Mouse (Mus musculus): ENCODE results near the gene Ms4a8a. TPM values are rescaled to one million over a fixed set of nuclear protein-coding genes. Genes with fewer than 3 reads are reported as not detected.
"Not testable (repeated sequence)": the region's sequence is repeated elsewhere in the genome, so short reads cannot be mapped to it uniquely, and the experiment has no call there.

Ms4a8a gene
- polyA plus RNA-seq (2016; fragmentation: Nextera tagmentation; extraction: Ambion mirVana) = not detected in 2 replicates

DNA sequence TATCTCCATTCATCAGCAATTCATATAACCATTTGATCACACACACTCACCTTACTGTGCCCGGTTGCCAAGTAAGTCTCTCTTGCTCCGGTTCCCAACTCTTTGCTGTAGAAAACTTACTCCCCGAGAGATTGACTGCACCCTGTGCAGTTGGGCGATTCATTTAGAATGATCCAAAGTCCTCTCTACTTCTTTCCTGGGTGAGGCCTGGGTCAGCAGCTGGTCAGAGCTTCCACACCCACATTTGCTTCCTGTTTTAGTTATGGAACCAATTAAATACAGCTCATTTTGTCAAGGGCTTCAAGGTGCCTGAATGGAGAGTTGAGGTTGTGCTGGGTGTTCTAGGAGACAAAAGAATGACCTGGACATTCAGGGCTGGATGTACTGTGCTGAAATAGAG lies at the start of gene Ms4a8a:
TSS of gene Ms4a8a (minus strand) at position 169 of the 400 bp plus-strand sequence.
- Histone ChIP-seq H3K4me1 (no peaks in the 10 kb centered on the region), H3K4me3 (no peak within 1 kb of the TSS), H3K9me3 (replicated peaks) (no peaks in the 10 kb centered on the region), H3K27ac (replicated peaks) (no peak within 1 kb of the TSS), H3K36me3 (no peaks in the 10 kb centered on the region), H3K27me3 (ENCODE audit: low read depth, poor library complexity, severe bottlenecking) (no peaks in the 10 kb centered on the region)
- WGBS = 83% methylated on average over 4 of the region's 4 CpGs
- DNase-seq (ENCODE audit: low spot score) = no peak

DNA sequence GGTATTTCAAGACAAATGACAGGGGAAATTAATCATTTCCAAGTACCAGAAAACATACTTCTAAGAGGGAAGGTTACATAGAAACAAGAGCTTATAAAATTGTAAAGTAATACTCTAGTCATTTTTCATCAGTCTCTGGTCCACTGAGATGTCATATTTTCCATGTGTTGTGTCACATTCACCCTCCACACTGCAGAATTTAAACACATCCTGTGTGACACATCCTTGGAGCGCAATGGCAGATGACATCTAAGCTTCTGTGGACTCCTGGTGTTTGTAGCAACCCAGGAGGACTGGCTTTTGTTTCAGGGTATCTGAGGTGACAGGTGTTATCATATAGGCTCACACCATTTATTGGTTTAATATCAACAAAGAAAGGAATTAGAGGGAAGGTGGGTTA lies 48.8 kb upstream of the Ms4a8a start:
- WGBS = 91% methylated on average over 1 of the region's 1 CpGs
- Histone ChIP-seq H3K36me3 (no peaks in the 10 kb centered on the region), H3K27me3 (ENCODE audit: low read depth, poor library complexity, severe bottlenecking) (no peaks in the 10 kb centered on the region), H3K27ac (replicated peaks) (no peak overlapping the region), H3K4me1 (no peaks in the 10 kb centered on the region), H3K4me3 (no peak overlapping the region), H3K9me3 (replicated peaks) (peaks cover 3% of the 10 kb centered on the region)
- DNase-seq (ENCODE audit: low spot score) = no peak

DNA sequence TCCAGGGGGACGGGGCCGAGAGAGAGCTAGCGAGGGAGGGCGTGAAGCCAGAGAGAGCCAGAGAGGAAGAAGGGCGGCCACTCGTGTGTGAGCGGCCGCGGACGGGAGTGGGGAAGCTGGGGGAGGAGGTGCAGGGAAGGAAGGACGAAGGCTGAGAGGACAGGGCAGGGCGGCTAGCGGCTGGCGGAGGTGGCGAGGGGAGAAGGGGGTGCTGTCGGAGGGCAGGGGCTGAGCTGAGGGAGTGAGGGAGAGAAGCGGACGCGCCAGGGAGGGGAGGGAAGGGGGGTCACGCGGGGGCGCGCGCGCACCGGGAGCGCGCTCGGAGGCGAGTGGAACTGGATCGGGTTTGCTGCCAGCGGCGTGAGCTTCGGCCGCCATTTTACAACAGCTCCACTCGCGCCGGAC lies 40.1 kb upstream of the Ms4a8a start:
- not testable (repeated sequence) for H3K36me3 ChIP-seq; H3K4me1 ChIP-seq; H3K27me3 ChIP-seq (ENCODE audit: low read depth, poor library complexity, severe bottlenecking)
- Histone ChIP-seq H3K9me3 (replicated peaks) (peaks cover 11% of the 10 kb centered on the region), H3K27ac (replicated peaks) (peak overlapping the region; percentile 74), H3K4me3 (peak overlapping the region; percentile 50)
- peak; percentile 41 for DNase-seq (ENCODE audit: low spot score)
- 4% methylated on average over 18 of the region's 38 CpGs for WGBS

DNA sequence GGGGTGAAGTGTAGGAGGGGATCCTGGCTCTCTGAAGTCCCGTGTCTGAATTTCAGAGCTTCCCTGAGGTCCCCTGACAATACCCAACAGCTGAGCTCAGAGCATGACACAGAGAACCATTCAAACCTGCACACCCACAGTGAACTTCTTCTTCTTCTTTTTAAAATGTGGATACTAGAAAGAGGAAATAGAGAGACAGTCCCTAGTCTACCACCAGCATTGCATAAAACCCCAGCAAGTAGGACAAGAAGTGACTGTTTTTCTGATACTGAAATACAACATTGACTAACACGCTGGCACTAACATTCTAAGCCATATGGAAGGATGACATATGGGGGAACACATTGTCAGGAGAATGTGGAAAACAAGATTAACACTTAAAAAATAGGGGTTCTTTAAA lies 38.4 kb upstream of the Ms4a8a start:
- H3K4me1 ChIP-seq = no peaks in the 10 kb centered on the region
- peaks cover 4% of the 10 kb centered on the region; the same call in 1 of the 2 replicates for H3K9me3 ChIP-seq (replicated peaks)
- no peak for DNase-seq (ENCODE audit: low spot score)
- no peak overlapping the region for H3K4me3 ChIP-seq
- H3K27ac ChIP-seq (replicated peaks) = no peak overlapping the region
- H3K27me3 ChIP-seq (ENCODE audit: low read depth, poor library complexity, severe bottlenecking) = peaks cover 8% of the 10 kb centered on the region
- 83% methylated on average over 2 of the region's 2 CpGs for WGBS
- H3K36me3 ChIP-seq = no peaks in the 10 kb centered on the region

DNA sequence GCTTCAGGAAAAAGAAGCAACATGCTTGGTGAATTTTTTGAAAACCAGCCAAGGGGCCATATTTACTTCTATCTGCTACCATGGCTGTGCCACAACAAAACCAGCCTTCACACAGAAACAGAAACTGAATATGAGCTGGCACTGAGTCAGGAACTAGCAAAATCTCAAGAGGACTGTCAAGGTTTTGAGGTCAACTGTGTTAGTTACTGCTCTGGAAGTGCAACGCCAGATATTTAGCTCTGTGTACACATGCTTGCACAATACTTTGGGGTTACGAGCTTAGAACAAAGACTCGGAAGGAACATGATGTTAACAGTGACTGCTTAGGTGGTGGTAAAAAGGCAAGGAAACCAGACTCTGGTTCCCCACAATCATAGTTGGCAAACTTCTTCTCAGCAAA lies 26.8 kb upstream of the Ms4a8a start:
- DNase-seq (ENCODE audit: low spot score) = no peak
- WGBS = 90% methylated on average over 3 of the region's 3 CpGs
- H3K27ac ChIP-seq (replicated peaks) = no peak overlapping the region
- H3K4me3 ChIP-seq = no peak overlapping the region
- H3K36me3 ChIP-seq = no peaks in the 10 kb centered on the region
- H3K4me1 ChIP-seq = no peaks in the 10 kb centered on the region
- H3K27me3 ChIP-seq (ENCODE audit: low read depth, poor library complexity, severe bottlenecking) = no peaks in the 10 kb centered on the region
- no peaks in the 10 kb centered on the region for H3K9me3 ChIP-seq (replicated peaks)

DNA sequence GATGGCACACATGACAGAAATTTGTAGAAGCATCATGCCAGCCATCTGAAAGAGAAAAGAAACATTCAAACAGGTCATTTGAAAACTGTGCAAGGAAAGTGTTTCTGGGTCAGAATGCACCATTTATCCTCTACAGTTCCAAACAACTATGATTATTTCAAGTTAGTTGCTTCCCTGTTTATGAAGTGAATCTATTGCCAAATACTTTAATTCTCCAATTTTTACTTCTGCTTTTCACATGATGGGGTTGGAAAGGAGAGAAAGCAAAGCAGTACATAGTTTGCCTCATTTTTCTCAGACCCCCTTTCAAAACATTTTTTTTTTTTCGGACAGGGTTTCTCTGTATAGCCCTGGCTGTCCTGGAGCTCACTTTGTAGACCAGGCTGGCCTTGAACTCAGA lies 21.0 kb upstream of the Ms4a8a start:
- no peak overlapping the region for H3K27ac ChIP-seq (replicated peaks)
- WGBS = 93% methylated on average over 1 of the region's 1 CpGs
- H3K4me3 ChIP-seq = no peak overlapping the region
- H3K9me3 ChIP-seq (replicated peaks) = no peaks in the 10 kb centered on the region
- no peaks in the 10 kb centered on the region for H3K27me3 ChIP-seq (ENCODE audit: low read depth, poor library complexity, severe bottlenecking)
- no peaks in the 10 kb centered on the region for H3K4me1 ChIP-seq
- DNase-seq (ENCODE audit: low spot score) = no peak
- no peaks in the 10 kb centered on the region for H3K36me3 ChIP-seq

DNA sequence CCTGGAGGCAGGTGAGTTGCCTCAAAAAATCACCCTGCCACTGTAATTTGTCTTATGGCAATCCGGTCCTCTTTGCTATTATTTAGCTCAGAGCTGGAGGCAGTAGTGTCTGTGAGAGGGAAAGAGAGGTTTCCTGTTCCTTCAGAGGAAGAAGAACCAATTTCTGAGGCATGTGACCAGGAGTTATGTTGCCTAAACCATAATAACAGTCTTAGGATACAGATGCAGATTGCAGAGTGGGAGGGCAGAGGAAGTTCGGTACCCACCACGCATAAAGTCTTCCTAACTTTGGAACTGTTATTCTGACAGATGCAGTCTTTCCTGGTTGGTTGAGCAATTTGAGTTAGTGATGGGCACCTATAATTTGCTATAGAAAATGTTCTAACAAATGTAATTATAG lies 17.5 kb upstream of the Ms4a8a start:
- H3K27me3 ChIP-seq (ENCODE audit: low read depth, poor library complexity, severe bottlenecking) = peaks cover 8% of the 10 kb centered on the region
- no peaks in the 10 kb centered on the region for H3K4me1 ChIP-seq
- 80% methylated on average over 3 of the region's 3 CpGs for WGBS

DNA sequence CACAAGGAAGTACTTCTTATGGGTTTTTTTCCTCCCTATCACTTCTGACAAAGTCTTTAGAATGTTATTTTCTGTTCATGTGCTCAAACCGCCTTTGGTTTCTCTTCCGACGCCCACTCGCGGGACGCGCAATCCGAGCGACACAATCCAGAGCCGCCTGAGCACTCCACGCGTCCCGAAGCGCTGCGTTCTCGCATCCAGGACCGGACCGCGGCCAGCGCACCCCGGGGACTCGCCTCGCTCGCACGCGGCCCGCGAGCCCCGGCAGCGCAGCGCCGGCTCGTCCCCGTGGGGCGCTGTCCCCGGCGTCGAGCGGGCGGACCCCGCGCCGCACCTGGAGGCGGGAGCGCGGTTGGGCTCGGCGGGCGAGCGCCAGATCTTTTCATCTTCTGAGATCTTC lies 11.2 kb upstream of the Ms4a8a start:
- peak overlapping the region; percentile 47 for H3K4me3 ChIP-seq
- DNase-seq (ENCODE audit: low spot score) = peak; percentile 15
- H3K4me1 ChIP-seq; H3K36me3 ChIP-seq; H3K9me3 ChIP-seq (replicated peaks); H3K27ac ChIP-seq (replicated peaks): not testable (repeated sequence)
- WGBS = 6% methylated on average over 50 of the region's 50 CpGs
- H3K27me3 ChIP-seq (ENCODE audit: low read depth, poor library complexity, severe bottlenecking) = peaks cover 35% of the 10 kb centered on the region

More for the DNA sequence above, 17.5 kb upstream of the Ms4a8a start:
- no peak overlapping the region for H3K4me3 ChIP-seq
- no peaks in the 10 kb centered on the region for H3K9me3 ChIP-seq (replicated peaks)
- no peak overlapping the region for H3K27ac ChIP-seq (replicated peaks)
- no peak for DNase-seq (ENCODE audit: low spot score)
- no peaks in the 10 kb centered on the region for H3K36me3 ChIP-seq

DNA sequence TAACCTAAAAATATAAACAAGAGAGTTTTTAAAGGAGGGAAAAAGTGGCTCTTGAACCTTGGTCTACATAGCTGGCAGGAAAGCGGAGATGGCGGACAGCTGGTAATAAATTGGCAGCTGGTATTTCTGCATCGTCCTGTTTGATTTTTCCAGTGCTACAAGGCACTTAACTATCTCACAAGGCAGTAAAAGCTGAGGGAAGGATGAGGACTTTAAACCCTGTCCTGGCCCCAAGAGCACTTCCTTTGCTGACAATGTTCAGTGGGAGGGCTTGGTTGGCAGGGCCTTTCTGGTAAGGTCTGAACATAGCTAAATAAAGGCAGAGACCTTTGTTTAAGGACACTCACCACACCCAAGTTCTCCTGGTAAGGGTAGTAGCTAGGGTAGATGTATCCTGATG lies 10.5 kb downstream of the Ms4a8a start:
- 95% methylated on average over 3 of the region's 3 CpGs for WGBS
- no peak for DNase-seq (ENCODE audit: low spot score)
- no peak overlapping the region for H3K4me3 ChIP-seq
- H3K9me3 ChIP-seq (replicated peaks) = no peaks in the 10 kb centered on the region
- no peaks in the 10 kb centered on the region for H3K36me3 ChIP-seq
- H3K4me1 ChIP-seq = no peaks in the 10 kb centered on the region
- no peak overlapping the region for H3K27ac ChIP-seq (replicated peaks)
- H3K27me3 ChIP-seq (ENCODE audit: low read depth, poor library complexity, severe bottlenecking) = no peaks in the 10 kb centered on the region

DNA sequence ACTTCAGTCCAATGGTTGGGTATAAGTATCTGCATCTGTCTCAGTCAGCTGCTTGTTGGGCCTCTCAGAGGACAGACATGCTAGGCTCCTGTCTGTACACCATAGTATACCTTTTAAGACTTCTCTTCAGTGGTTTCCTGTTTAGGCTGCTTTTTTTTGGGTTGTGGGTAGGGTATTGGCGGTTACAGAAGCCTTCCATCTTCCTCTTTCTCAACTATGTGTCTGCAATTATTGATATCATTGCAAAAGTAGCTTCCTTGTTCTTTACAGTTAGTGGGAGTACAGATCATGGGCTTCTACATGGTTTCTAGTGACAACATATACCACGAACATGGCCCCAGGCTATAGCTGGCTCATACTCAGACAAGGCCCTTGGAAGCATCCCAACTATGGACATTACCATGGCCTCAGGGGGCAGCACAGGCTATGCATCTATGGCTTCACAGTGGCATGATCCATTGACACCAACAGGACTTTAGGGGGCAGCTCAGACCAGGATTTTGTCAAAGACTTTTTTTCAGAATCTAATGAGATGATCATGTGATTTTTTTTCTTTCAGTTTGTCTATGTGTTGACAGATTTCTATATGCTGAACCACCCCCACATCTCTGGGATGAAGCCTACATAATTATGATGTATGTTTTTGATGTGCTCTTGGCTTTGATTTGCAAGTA lies 15.6 kb downstream of the Ms4a8a start:
- 88% methylated on average over 2 of the region's 2 CpGs for WGBS
- Histone ChIP-seq H3K4me3 (no peak overlapping the region), H3K27ac (replicated peaks) (no peak overlapping the region), H3K36me3 (no peaks in the 10 kb centered on the region), H3K9me3 (replicated peaks) (no peaks in the 10 kb centered on the region), H3K4me1 (no peaks in the 10 kb centered on the region), H3K27me3 (ENCODE audit: low read depth, poor library complexity, severe bottlenecking) (no peaks in the 10 kb centered on the region)
- no peak for DNase-seq (ENCODE audit: low spot score)

DNA sequence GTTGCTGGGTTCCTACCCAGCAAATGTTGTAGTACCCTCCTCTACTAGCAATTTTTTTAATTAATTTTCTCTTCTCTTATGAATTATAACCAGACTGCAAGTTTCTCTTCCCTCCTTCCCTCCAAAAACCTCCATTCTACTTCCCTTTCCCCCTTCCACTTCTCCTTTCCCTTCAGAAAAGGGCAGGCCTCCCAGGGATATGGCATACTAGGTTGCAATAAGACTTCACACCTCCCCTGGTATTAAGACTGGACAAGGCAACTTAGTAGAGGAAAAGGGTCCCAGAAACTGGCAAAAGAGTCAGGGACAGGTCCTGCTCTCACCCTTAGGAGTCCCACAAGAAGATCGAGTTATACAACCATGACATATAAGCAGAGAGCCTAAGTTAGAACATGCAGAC lies 20.0 kb downstream of the Ms4a8a start:
- Histone ChIP-seq H3K36me3 (no peaks in the 10 kb centered on the region), H3K27ac (replicated peaks) (no peak overlapping the region), H3K9me3 (replicated peaks) (no peaks in the 10 kb centered on the region), H3K27me3 (ENCODE audit: low read depth, poor library complexity, severe bottlenecking) (no peaks in the 10 kb centered on the region), H3K4me3 (no peak overlapping the region), H3K4me1 (no peaks in the 10 kb centered on the region)
- WGBS = 76% methylated on average over 1 of the region's 1 CpGs
- DNase-seq (ENCODE audit: low spot score) = no peak

DNA sequence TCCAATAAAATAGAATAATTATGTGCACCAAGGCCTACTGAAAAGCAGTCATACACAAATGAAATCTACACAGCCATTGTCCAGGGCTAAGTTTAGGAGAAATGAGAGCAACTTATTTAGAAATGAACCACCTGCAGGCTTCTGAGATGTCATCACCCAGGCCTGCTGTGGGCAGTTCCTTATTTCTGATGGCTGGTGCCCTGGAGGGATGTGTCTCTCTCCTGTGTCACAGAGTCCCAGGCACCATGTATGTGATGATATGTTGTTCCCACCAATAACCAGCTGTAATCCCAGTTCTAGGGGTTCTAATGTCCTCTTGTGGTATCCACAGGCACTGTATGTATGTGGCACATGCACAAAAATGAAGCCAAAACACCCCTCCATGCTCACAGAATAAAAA lies 20.9 kb downstream of the Ms4a8a start:
- no peaks in the 10 kb centered on the region for H3K36me3 ChIP-seq
- DNase-seq (ENCODE audit: low spot score) = no peak
- no peak overlapping the region for H3K27ac ChIP-seq (replicated peaks)
- no peaks in the 10 kb centered on the region for H3K9me3 ChIP-seq (replicated peaks)
- no peak overlapping the region for H3K4me3 ChIP-seq
- no peaks in the 10 kb centered on the region for H3K4me1 ChIP-seq
- H3K27me3 ChIP-seq (ENCODE audit: low read depth, poor library complexity, severe bottlenecking) = no peaks in the 10 kb centered on the region

DNA sequence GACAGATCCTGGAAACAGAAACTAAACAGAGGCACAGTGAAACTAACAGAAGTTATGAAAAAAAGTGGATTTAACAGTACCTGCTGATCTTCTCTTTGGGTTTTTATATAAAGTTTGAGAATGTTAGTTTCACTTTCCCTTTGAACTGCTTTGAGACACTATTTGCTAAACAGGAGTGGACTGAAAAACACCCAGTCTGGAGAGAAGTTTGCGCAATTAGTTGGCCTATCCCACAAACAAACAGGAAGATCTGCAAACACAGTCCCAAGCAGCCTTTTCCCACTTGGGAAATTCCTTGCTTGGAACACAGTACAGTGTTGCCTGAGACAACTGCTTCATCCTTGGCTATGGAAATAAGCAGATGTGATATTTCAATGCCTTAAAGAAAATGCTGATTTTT lies 25.2 kb downstream of the Ms4a8a start:
- H3K4me3 ChIP-seq; H3K4me1 ChIP-seq; H3K27me3 ChIP-seq (ENCODE audit: low read depth, poor library complexity, severe bottlenecking); H3K9me3 ChIP-seq (replicated peaks); H3K36me3 ChIP-seq; DNase-seq (ENCODE audit: low spot score); H3K27ac ChIP-seq (replicated peaks): not testable (repeated sequence)
- WGBS = 81% methylated on average over 1 of the region's 1 CpGs

DNA sequence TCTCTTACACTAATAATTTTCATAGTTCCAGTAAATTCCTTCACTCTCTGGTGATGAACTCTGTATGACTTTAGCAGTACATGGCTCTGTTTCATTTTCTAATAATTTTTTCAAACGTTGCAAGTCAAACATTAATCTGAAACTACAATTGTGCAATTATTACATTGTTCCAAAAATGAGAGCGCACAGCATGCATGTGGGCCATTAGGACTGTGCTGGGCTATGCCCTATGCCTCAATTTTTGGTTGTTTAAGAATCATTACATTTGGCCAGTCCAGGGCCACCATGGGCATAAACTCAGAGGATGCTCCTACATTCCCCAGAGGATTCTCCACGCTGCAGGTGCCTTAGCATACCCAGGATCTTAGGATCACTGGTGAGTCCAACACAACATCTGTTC lies 27.6 kb downstream of the Ms4a8a start:
- H3K27me3 ChIP-seq (ENCODE audit: low read depth, poor library complexity, severe bottlenecking) = no peaks in the 10 kb centered on the region
- no peak for DNase-seq (ENCODE audit: low spot score)
- no peaks in the 10 kb centered on the region for H3K9me3 ChIP-seq (replicated peaks)
- 69% methylated on average over 3 of the region's 3 CpGs for WGBS
- H3K4me1 ChIP-seq = no peaks in the 10 kb centered on the region
- H3K27ac ChIP-seq (replicated peaks) = no peak overlapping the region
- no peaks in the 10 kb centered on the region for H3K36me3 ChIP-seq
- no peak overlapping the region for H3K4me3 ChIP-seq

Data from midbrain, embryonic 10.5 days (tissue).